8 mouse cellular contexts compared by ENCODE assay signal in the genomic region with DNA sequence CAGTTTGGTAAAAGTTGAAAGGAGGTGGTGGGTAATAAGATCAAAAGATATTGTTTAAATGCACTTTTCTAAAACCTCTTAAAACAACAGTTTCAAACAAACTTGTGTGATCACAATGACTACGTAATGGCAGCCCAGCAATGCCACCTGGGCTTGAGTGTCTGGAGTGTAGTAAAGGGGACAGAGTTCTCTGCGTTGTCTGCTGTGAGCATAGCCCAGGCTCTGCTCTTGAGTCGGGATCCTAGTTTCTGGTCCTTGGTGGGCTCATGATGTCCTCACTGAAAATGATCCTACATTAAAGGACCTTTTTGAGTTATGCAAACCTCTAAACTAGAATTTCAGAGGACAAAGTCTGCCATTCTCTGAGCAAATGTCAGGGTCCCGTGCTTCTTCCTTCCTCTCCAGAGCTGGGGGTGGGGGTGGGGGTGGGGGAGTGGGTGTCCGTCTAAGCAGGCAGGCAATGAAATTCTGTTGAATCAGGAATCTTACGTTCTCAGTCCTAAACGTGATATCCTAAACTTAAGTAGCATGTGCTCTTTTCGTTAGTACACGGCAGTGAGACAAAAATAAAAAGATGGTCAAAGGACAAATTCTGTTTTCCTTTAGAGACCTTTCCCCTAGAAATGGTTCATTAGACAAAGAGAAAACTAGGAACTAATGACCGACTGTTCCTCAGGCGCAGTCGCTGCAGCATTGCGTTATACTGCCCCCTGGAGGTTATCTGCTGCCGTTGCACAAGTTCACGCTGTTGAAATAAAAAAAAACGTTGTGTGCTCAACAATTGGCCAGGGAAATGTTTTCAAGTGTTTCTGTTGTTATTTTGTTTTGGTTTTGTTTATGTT. TPM values are rescaled to one million over a fixed set of nuclear protein-coding genes. Genes with fewer than 3 reads are reported as not detected.
A peak's percentile ranks its signal among the peaks of the same experiment; 100 is the strongest.
DNase-seq lines count a peak whose midpoint lies in the region; ATAC-seq lines count a peak whose summit lies in the region.

No protein-coding gene starts in this region.

- ATAC-seq in forebrain, embryonic 16.5 days = peak; percentile 82
- ATAC-seq in stomach, embryonic 14.5 days (ENCODE audit: insufficient number of reproducible peaks, insufficient read depth, low FRiP score, low read depth) = peak; percentile 61; the same call in 1 of the 2 replicates

- DNase-seq in urinary bladder, postnatal 14 days (ENCODE audit: low spot score) = peak; percentile 57
- DNase-seq in urinary bladder, postnatal 10 days (ENCODE audit: low spot score) = no peak
- peak; percentile 9 for DNase-seq in cerebellum, adult 11-12 months
- peak; percentile 90 for DNase-seq in hindlimb bud, embryonic 11.5 days (ENCODE audit: extremely low spot score, low read depth, low spot score)
- peak; percentile 65 for DNase-seq in limb, embryonic 10.5 days (ENCODE audit: low spot score)
- peak; percentile 55 for DNase-seq in midbrain, embryonic 10.5 days (ENCODE audit: low spot score)

- H3K27me3 ChIP-seq in forebrain, embryonic 16.5 days (replicated peaks; ENCODE audit: control insufficient read depth, insufficient read depth, low read length) = no peaks in the 10 kb centered on the region
- no peaks in the 10 kb centered on the region for H3K27me3 ChIP-seq in limb, embryonic 10.5 days (ENCODE audit: low read depth, poor library complexity, severe bottlenecking)
- H3K27me3 ChIP-seq in midbrain, embryonic 10.5 days (ENCODE audit: low read depth, poor library complexity, severe bottlenecking) = no peaks in the 10 kb centered on the region
- H3K27me3 ChIP-seq in stomach, embryonic 14.5 days (ENCODE audit: control insufficient read depth, insufficient read depth, low read length) = no peaks in the 10 kb centered on the region

- 0 out of 2 replicates have a peak overlapping the region, but pooled peaks have one; percentile 41 for H3K9ac ChIP-seq in forebrain, embryonic 16.5 days (replicated peaks; ENCODE audit: low read depth, low read length)
- H3K9ac ChIP-seq in stomach, embryonic 14.5 days (replicated peaks; ENCODE audit: low read depth, low read length) = no peak overlapping the region

- H3K36me3 ChIP-seq in forebrain, embryonic 16.5 days (ENCODE audit: control insufficient read depth, insufficient read depth) = no peaks in the 10 kb centered on the region
- no peaks in the 10 kb centered on the region for H3K36me3 ChIP-seq in limb, embryonic 10.5 days
- no peaks in the 10 kb centered on the region for H3K36me3 ChIP-seq in midbrain, embryonic 10.5 days
- H3K36me3 ChIP-seq in stomach, embryonic 14.5 days (ENCODE audit: control insufficient read depth, insufficient read depth, low read length) = no peaks in the 10 kb centered on the region

- H3K27ac ChIP-seq in forebrain, embryonic 16.5 days (ENCODE audit: low read length) = no peak overlapping the region
- peak overlapping the region; percentile 81 for H3K27ac ChIP-seq in limb, embryonic 10.5 days
- peak overlapping the region; percentile 77 for H3K27ac ChIP-seq in midbrain, embryonic 10.5 days (replicated peaks)
- peak overlapping the region; percentile 30; the same call in 1 of the 2 replicates for H3K27ac ChIP-seq in stomach, embryonic 14.5 days (ENCODE audit: low read length)

- peaks cover 3% of the 10 kb centered on the region for H3K4me1 ChIP-seq in forebrain, embryonic 16.5 days (replicated peaks; ENCODE audit: control insufficient read depth, insufficient read depth, low read length)
- 0 out of 2 replicates have a peak, but pooled peaks cover 4% of the 10 kb centered on the region for H3K4me1 ChIP-seq in limb, embryonic 10.5 days
- H3K4me1 ChIP-seq in midbrain, embryonic 10.5 days = 0 out of 2 replicates have a peak, but pooled peaks cover 4% of the 10 kb centered on the region
- H3K4me1 ChIP-seq in stomach, embryonic 14.5 days (ENCODE audit: control insufficient read depth, insufficient read depth, low read length) = no peaks in the 10 kb centered on the region

- 6% methylated on average over 16 of the region's 16 CpGs for WGBS in forebrain, embryonic 16.5 days
- WGBS in limb, embryonic 10.5 days = 12% methylated on average over 16 of the region's 16 CpGs
- 7% methylated on average over 16 of the region's 16 CpGs for WGBS in midbrain, embryonic 10.5 days
- WGBS in stomach, embryonic 14.5 days = 8% methylated on average over 16 of the region's 16 CpGs

- peak overlapping the region; percentile 32 for H3K4me3 ChIP-seq in forebrain, embryonic 16.5 days (replicated peaks; ENCODE audit: low read length)
- peak overlapping the region; percentile 48 for H3K4me3 ChIP-seq in limb, embryonic 10.5 days
- peak overlapping the region; percentile 49 for H3K4me3 ChIP-seq in midbrain, embryonic 10.5 days
- H3K4me3 ChIP-seq in stomach, embryonic 14.5 days (ENCODE audit: low read depth, low read length) = peak overlapping the region; percentile 7; the same call in 1 of the 2 replicates

- no peaks in the 10 kb centered on the region for H3K9me3 ChIP-seq in forebrain, embryonic 16.5 days (ENCODE audit: control insufficient read depth, low read length)
- no peaks in the 10 kb centered on the region for H3K9me3 ChIP-seq in limb, embryonic 10.5 days (replicated peaks)
- H3K9me3 ChIP-seq in midbrain, embryonic 10.5 days (replicated peaks) = no peaks in the 10 kb centered on the region
- no peaks in the 10 kb centered on the region for H3K9me3 ChIP-seq in stomach, embryonic 14.5 days (ENCODE audit: control insufficient read depth, low read depth, low read length)

- H3K4me2 ChIP-seq in forebrain, embryonic 16.5 days (ENCODE audit: low read length) = peak overlapping the region; percentile 53
- peak overlapping the region; percentile 38 for H3K4me2 ChIP-seq in stomach, embryonic 14.5 days (replicated peaks; ENCODE audit: low read depth, low read length)

RNA-seq across cellular contexts. Expression of gene Map9, which starts 24.5 kb away (rescaled TPM):
- 95.9 and 109 TPM in 2 replicates for polyA plus RNA-seq in forebrain, embryonic 16.5 days (2015; fragmentation: Nextera tagmentation; extraction: Ambion mirVana)
- 5.7 and 6.5 TPM in 2 replicates for polyA plus RNA-seq in limb, embryonic 10.5 days (2016; fragmentation: Nextera tagmentation; extraction: Ambion mirVana)
- 6.4 and 7.8 TPM in 2 replicates for polyA plus RNA-seq in midbrain, embryonic 10.5 days (2016; fragmentation: Nextera tagmentation; extraction: Ambion mirVana)
- polyA plus RNA-seq in stomach, embryonic 14.5 days (2014; fragmentation: Nextera tagmentation; extraction: Ambion mirVana) = 9.8 and 11.3 TPM in 2 replicates
